Mouse (Mus musculus): ENCODE measurements around the gene Trmt13. TPM values are rescaled to one million over a fixed set of nuclear protein-coding genes. Genes with fewer than 3 reads are reported as not detected.

The Trmt13 gene
- polyA plus RNA-seq, 1 experiment from 2014 or later, result 15.0 TPM

DNA sequence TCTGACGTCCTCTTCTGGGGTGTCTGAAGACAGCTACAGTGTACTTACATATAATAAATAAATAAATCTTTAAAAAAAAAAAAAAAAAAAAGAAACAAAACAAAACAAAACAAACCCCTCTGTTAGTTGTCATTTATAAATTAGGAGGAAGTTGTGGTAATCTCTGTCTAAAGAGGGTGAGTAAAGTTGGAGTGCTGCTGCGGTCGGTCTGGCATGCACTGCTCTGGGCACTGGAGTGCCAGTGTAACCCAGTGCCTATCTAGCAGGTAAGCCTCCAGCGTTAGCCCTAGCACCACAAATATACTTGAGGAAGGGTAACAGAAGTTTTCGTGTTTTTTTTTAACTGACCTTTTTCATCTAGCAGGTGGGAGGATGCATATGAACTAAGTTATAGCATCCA, 13.4 kb downstream of the Trmt13 start:
- no peak overlapping the region for H3K27ac ChIP-seq (ENCODE audit: low read length)
- H3K4me1 ChIP-seq (ENCODE audit: insufficient read depth, low read depth, low read length), result no peaks in the 10 kb centered on the region
- no peaks in the 10 kb centered on the region for H3K27me3 ChIP-seq (replicated peaks; ENCODE audit: insufficient read depth, low read length)
- DNase-seq (ENCODE audit: low spot score) (no peak), ATAC-seq (no peak)
- WGBS, result 82% methylated on average over 5 of the region's 5 CpGs
- H3K4me2 ChIP-seq (replicated peaks; ENCODE audit: low read depth, low read length), result no peak overlapping the region
- no peaks in the 10 kb centered on the region for H3K36me3 ChIP-seq (ENCODE audit: insufficient read depth, low read length)
- no peak overlapping the region for H3K4me3 ChIP-seq (ENCODE audit: low read depth, low read length)
- no peak for TF ChIP-seq EP300 (IDR thresholded peaks at IDR 0.05)
- TF ChIP-seq CTCF (IDR thresholded peaks at IDR 0.05), result no peak
- no peaks in the 10 kb centered on the region for H3K9me3 ChIP-seq (ENCODE audit: low read length)
- H3K9ac ChIP-seq (replicated peaks; ENCODE audit: low read depth), result no peak overlapping the region

GRCm38 (mm10) chr3:116599705-116600104, 14.7 kb downstream of the Trmt13 start:
- H3K36me3 ChIP-seq (ENCODE audit: insufficient read depth, low read length), result no peaks in the 10 kb centered on the region
- WGBS, result 84% methylated on average over 2 of the region's 2 CpGs
- DNase-seq (ENCODE audit: low spot score), result no peak
- no peak overlapping the region for H3K9ac ChIP-seq (replicated peaks; ENCODE audit: low read depth)
- H3K4me1 ChIP-seq (ENCODE audit: insufficient read depth, low read depth, low read length), result no peaks in the 10 kb centered on the region
- no peaks in the 10 kb centered on the region for H3K27me3 ChIP-seq (replicated peaks; ENCODE audit: insufficient read depth, low read length)
- no peak for ATAC-seq
- no peak overlapping the region for H3K4me2 ChIP-seq (replicated peaks; ENCODE audit: low read depth, low read length)
- no peak overlapping the region for H3K4me3 ChIP-seq (ENCODE audit: low read depth, low read length)
- no peak overlapping the region for H3K27ac ChIP-seq (ENCODE audit: low read length)
- no peak for TF ChIP-seq EP300 (IDR thresholded peaks at IDR 0.05)
- no peak for TF ChIP-seq CTCF (IDR thresholded peaks at IDR 0.05)
- no peaks in the 10 kb centered on the region for H3K9me3 ChIP-seq (ENCODE audit: low read length)

DNA sequence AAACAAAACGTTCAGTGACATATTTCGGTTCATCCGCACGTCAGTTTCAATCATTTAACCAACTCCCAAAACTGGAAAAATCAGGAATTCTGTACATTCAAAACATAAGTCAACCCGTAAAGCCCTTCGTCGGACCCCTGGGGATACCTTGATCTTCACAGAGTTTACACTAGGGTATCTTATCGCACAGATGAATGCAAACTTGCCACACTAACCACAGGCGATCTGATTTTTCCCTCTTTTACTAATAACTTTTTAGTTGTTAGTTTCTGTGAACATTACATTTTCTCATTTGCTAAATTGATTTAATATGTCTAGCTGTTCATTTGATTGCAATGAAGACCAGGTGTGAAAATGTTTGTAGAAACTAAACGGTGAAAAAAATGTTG, 18.8 kb downstream of the Trmt13 start:
- no peaks in the 10 kb centered on the region for H3K4me1 ChIP-seq (ENCODE audit: insufficient read depth, low read depth, low read length)
- DNase-seq (ENCODE audit: low spot score) (no peak), ATAC-seq (no peak)
- no peak overlapping the region for H3K27ac ChIP-seq (ENCODE audit: low read length)
- peak overlapping the region; percentile 84 for H3K4me3 ChIP-seq (ENCODE audit: low read depth, low read length)
- TF ChIP-seq CTCF (IDR thresholded peaks at IDR 0.05) (no peak), EP300 (IDR thresholded peaks at IDR 0.05) (no peak)
- peak overlapping the region; percentile 70 for H3K9ac ChIP-seq (replicated peaks; ENCODE audit: low read depth)
- peak overlapping the region; percentile 74 for H3K4me2 ChIP-seq (replicated peaks; ENCODE audit: low read depth, low read length)
- no peaks in the 10 kb centered on the region for H3K27me3 ChIP-seq (replicated peaks; ENCODE audit: insufficient read depth, low read length)
- peaks cover 5% of the 10 kb centered on the region; the same call in 1 of the 2 replicates for H3K36me3 ChIP-seq (ENCODE audit: insufficient read depth, low read length)
- no peaks in the 10 kb centered on the region for H3K9me3 ChIP-seq (ENCODE audit: low read length)
- 5% methylated on average over 10 of the region's 10 CpGs for WGBS

DNA sequence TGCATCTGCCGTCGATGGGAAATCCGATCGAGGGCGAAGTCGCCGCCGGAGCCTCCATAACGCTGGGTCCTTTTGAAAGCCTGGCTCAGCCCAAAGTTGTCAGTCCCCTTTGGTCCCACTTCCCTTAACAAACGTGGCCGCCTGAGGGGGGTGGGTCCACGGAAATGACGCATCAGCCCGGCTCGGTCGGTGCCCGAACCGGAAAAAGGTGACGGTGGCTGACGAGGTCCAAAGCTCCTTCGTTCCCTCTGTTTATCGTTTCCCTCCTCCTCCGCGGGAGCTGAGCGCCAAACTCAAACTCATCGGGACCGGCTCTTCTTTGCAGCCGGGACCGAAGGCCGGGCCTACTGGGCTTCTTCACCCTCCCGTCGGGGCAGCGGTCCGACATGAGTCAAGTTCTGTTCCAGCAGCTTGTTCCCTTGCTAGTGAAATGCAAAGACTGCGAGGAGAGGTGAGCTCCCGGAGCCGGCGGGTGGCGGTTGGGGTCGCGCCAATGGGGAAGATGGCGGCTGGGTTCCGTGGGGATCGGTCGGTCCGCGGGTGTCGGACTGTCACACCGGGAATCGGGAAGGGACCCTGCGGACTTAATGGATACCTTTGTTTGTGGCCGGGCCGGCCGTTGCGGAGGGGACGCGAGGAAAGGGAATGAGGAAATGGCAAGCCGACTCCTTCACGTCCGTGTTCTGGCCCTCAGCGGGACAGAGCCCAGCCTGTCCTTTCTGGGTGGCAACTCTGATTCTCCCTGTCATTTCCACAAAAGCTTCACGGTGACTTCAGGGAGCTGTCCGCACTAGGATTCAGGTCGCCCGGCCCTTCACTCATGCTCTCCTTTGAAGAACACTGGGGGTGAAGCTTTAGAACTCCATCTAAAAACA, 19.4 kb downstream of the Trmt13 start, which contains the start of gene Sass6:
Gene Sass6, plus strand, starts transcription at position 255 of the 875 bp plus-strand sequence.
- H3K27me3 ChIP-seq (replicated peaks; ENCODE audit: insufficient read depth, low read length), result no peaks in the 10 kb centered on the region
- TF ChIP-seq EP300 (IDR thresholded peaks at IDR 0.05) (no peak), CTCF (IDR thresholded peaks at IDR 0.05) (no peak)
- H3K27ac ChIP-seq (ENCODE audit: low read length), result peak within 1 kb of the TSS; percentile 79
- peak within 1 kb of the TSS; percentile 74 for H3K4me2 ChIP-seq (replicated peaks; ENCODE audit: low read depth, low read length)
- DNase-seq (ENCODE audit: low spot score) (peak; percentile 98), ATAC-seq (peak; percentile 98)
- peaks cover 10% of the 10 kb centered on the region; the same call in 1 of the 2 replicates for H3K36me3 ChIP-seq (ENCODE audit: insufficient read depth, low read length)
- peak within 1 kb of the TSS; percentile 84 for H3K4me3 ChIP-seq (ENCODE audit: low read depth, low read length)
- H3K9me3 ChIP-seq (ENCODE audit: low read length), result no peaks in the 10 kb centered on the region
- under 1% methylated on average over 65 of the region's 65 CpGs for WGBS
- H3K9ac ChIP-seq (replicated peaks; ENCODE audit: low read depth), result peak within 1 kb of the TSS; percentile 70
- H3K4me1 ChIP-seq (ENCODE audit: insufficient read depth, low read depth, low read length), result no peaks in the 10 kb centered on the region

GRCm38 (mm10) chr3:116594076-116594727, 20.2 kb downstream of the Trmt13 start:
- Histone ChIP-seq H3K27ac (ENCODE audit: low read length) (peak overlapping the region; percentile 79), H3K9ac (replicated peaks; ENCODE audit: low read depth) (peak overlapping the region; percentile 65), H3K27me3 (replicated peaks; ENCODE audit: insufficient read depth, low read length) (no peaks in the 10 kb centered on the region), H3K36me3 (ENCODE audit: insufficient read depth, low read length) (peaks cover 17% of the 10 kb centered on the region; the same call in 1 of the 2 replicates), H3K9me3 (ENCODE audit: low read length) (no peaks in the 10 kb centered on the region), H3K4me3 (ENCODE audit: low read depth, low read length) (peak overlapping the region; percentile 84), H3K4me1 (ENCODE audit: insufficient read depth, low read depth, low read length) (no peaks in the 10 kb centered on the region), H3K4me2 (replicated peaks; ENCODE audit: low read depth, low read length) (peak overlapping the region; percentile 74)
- peak; percentile 57 for ATAC-seq
- WGBS, result 1% methylated on average over 22 of the region's 22 CpGs
- peak; percentile 53 for DNase-seq (ENCODE audit: low spot score)
- no peak for TF ChIP-seq EP300 (IDR thresholded peaks at IDR 0.05)
- peak; percentile 31; the same call in 1 of the 2 replicates for TF ChIP-seq CTCF (IDR thresholded peaks at IDR 0.05)

DNA sequence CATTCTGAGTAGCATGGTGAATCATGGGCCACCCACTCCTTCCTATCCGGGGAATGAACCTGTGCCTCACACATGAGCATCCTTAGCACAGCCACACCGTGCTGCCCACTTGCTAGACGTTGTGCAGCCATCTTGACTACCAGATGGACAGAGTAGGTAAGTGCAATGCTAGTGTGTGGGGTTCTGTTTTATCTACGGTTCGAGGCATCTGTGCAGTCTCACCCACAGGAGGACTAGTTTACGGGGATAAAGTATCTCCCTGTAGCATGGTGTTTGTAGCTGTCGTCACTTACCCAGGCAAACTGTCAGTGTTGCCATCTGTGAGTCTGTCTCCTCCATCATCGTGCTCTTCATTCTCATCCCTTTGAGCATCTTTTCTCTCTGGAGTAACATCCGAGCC, 32.2 kb downstream of the Trmt13 start:
- Histone ChIP-seq H3K9me3 (ENCODE audit: low read length) (no peaks in the 10 kb centered on the region), H3K4me2 (replicated peaks; ENCODE audit: low read depth, low read length) (no peak overlapping the region), H3K36me3 (ENCODE audit: insufficient read depth, low read length) (peaks cover 23% of the 10 kb centered on the region), H3K4me1 (ENCODE audit: insufficient read depth, low read depth, low read length) (no peaks in the 10 kb centered on the region), H3K27ac (ENCODE audit: low read length) (no peak overlapping the region), H3K4me3 (ENCODE audit: low read depth, low read length) (no peak overlapping the region), H3K27me3 (replicated peaks; ENCODE audit: insufficient read depth, low read length) (no peaks in the 10 kb centered on the region), H3K9ac (replicated peaks; ENCODE audit: low read depth) (no peak overlapping the region)
- no peak for TF ChIP-seq CTCF (IDR thresholded peaks at IDR 0.05)
- no peak for TF ChIP-seq EP300 (IDR thresholded peaks at IDR 0.05)
- WGBS, result 95% methylated on average over 9 of the region's 9 CpGs
- DNase-seq (ENCODE audit: low spot score) (no peak), ATAC-seq (no peak)

Measured in lung, postnatal 0 days (tissue).